Mouse (Mus musculus) CH12.LX (cell line): ENCODE measurements around the gene Lgr4. TPM values are rescaled to one million over a fixed set of nuclear protein-coding genes. Genes with fewer than 3 reads are reported as not detected.

Experiments
- DNase-seq: peaks from one replicate; pipeline ENCODE4 v3.0.0-alpha.2; 2013; ENCODE audit errors: extremely low read depth
- H3K27ac ChIP-seq: 2 replicates; pipeline ENCODE4 v1.5.1; 2012; ENCODE audit warnings: low read depth, mild to moderate bottlenecking, control low read depth, moderate library complexity; ENCODE audit not compliant: insufficient read depth
- H3K27me3 ChIP-seq: replicated peaks from 2 replicates; pipeline ENCODE3; 2012; ENCODE audit warnings: inconsistent platforms
- H3K36me3 ChIP-seq, 2 experiments: replicated peaks in 1 of 2; 2 replicates each; pipeline versions ENCODE3 to v1.6.1; 2012; ENCODE audit warnings: inconsistent platforms in 1 of 2, low read length in 1 of 2, mild to moderate bottlenecking in 1 of 2, mixed read lengths in 1 of 2, moderate library complexity in 1 of 2; ENCODE audit not compliant: control insufficient read depth in 1 of 2, insufficient read depth in 1 of 2
- H3K4me1 ChIP-seq, 2 experiments: 2 replicates each; pipeline ENCODE4 v1.6.1; 2012; ENCODE audit warnings: inconsistent platforms in 1 of 2, moderate library complexity in 1 of 2; ENCODE audit not compliant: insufficient read depth in 2 of 2, control insufficient read depth in 1 of 2
- H3K4me2 ChIP-seq: 2 replicates; pipeline ENCODE4 v1.6.1; 2012; ENCODE audit warnings: low read depth, mild to moderate bottlenecking, control low read depth; ENCODE audit not compliant: poor library complexity, insufficient read depth, severe bottlenecking
- H3K4me3 ChIP-seq, 3 experiments: fragments of 150-350 bp in 1 of 3; sonication (generic) in 1 of 3; replicated peaks in 1 of 3; 2 replicates each; pipeline versions ENCODE3 to v1.5.1; 2011 to 2012; ENCODE audit warnings: low read depth in 2 of 3, low read length in 2 of 3, mild to moderate bottlenecking in 2 of 3, moderate library complexity in 2 of 3, control low read depth in 1 of 3, improper control_type of control experiment in 1 of 3, inconsistent platforms in 1 of 3, mixed read lengths in 1 of 3; ENCODE audit not compliant: poor library complexity in 1 of 3
- H3K79me2 ChIP-seq: replicated peaks from 2 replicates; pipeline ENCODE4 v1.6.1; 2012; ENCODE audit warnings: mild to moderate bottlenecking, moderate library complexity; ENCODE audit not compliant: control insufficient read depth, poor library complexity, insufficient read depth, severe bottlenecking; ENCODE audit errors: extremely low read depth
- H3K9ac ChIP-seq: 2 replicates; pipeline ENCODE4 v1.6.1; 2012; ENCODE audit warnings: low read depth, mild to moderate bottlenecking, control low read depth, moderate library complexity; ENCODE audit not compliant: insufficient read depth
- H3K9me3 ChIP-seq: replicated peaks from 2 replicates; pipeline ENCODE3; 2012; ENCODE audit warnings: low read length, inconsistent platforms, mixed read lengths
- BHLHE40 ChIP-seq: IDR thresholded peaks from 2 replicates; pipeline ENCODE4 v1.6.1; 2011; ENCODE audit warnings: mild to moderate bottlenecking, low read depth, low read length, improper control_type of control experiment
- CHD1 ChIP-seq: IDR thresholded peaks from 2 replicates; pipeline ENCODE4 v1.6.1; 2012; ENCODE audit warnings: low read depth, low read length, improper control_type of control experiment, inconsistent platforms
- CTCF ChIP-seq, 2 experiments: IDR thresholded peaks in 1 of 2; conservative IDR thresholded peaks in 1 of 2; 2 replicates each; pipeline ENCODE4 v1.5.1; 2011 to 2012; ENCODE audit warnings: low read depth in 2 of 2, low read length in 2 of 2, improper control_type of control experiment in 1 of 2, inconsistent platforms in 1 of 2, mild to moderate bottlenecking in 1 of 2, moderate library complexity in 1 of 2
- ELF1 ChIP-seq: IDR thresholded peaks from 2 replicates; pipeline ENCODE4 v1.6.1; 2014; ENCODE audit warnings: low read depth, mild to moderate bottlenecking, inconsistent platforms, low read length, improper control_type of control experiment
- EP300 ChIP-seq: IDR thresholded peaks from 2 replicates; pipeline ENCODE4 v1.6.1; 2011; ENCODE audit warnings: low read length, improper control_type of control experiment
- ETS1 ChIP-seq: conservative IDR thresholded peaks from 2 replicates; pipeline ENCODE4 v1.6.1; 2012; ENCODE audit warnings: low read depth, mild to moderate bottlenecking, inconsistent platforms, low read length, improper control_type of control experiment, moderate library complexity
- JUN ChIP-seq: IDR thresholded peaks from 2 replicates; pipeline ENCODE4 v1.6.1; 2011; ENCODE audit warnings: low read depth, mild to moderate bottlenecking, low read length, improper control_type of control experiment, moderate library complexity; ENCODE audit not compliant: insufficient read depth
- JUND ChIP-seq: conservative IDR thresholded peaks from 2 replicates; pipeline ENCODE4 v1.6.1; 2011; ENCODE audit warnings: low read depth, low read length, improper control_type of control experiment
- KAT2A ChIP-seq: IDR thresholded peaks from 2 replicates; pipeline ENCODE4 v1.6.1; 2012; ENCODE audit warnings: low read length, improper control_type of control experiment, inconsistent platforms; ENCODE audit not compliant: insufficient replicate concordance
- MAZ ChIP-seq: IDR thresholded peaks from 2 replicates; pipeline ENCODE4 v1.6.1; 2012; ENCODE audit warnings: low read depth, mild to moderate bottlenecking, inconsistent platforms, low read length, improper control_type of control experiment, moderate library complexity
- MXI1 ChIP-seq: IDR thresholded peaks from 2 replicates; pipeline ENCODE4 v1.6.1; 2011; ENCODE audit warnings: mild to moderate bottlenecking, low read depth, low read length, improper control_type of control experiment
- MYC ChIP-seq: IDR thresholded peaks from 2 replicates; pipeline ENCODE4 v1.6.1; 2011; ENCODE audit warnings: low read depth, mild to moderate bottlenecking, improper control_type of control experiment, low read length
- NELFE ChIP-seq: IDR thresholded peaks from 2 replicates; pipeline ENCODE4 v1.6.1; 2011; ENCODE audit warnings: low read depth, low read length, improper control_type of control experiment
- POLR2AphosphoS2 ChIP-seq: IDR thresholded peaks from 2 replicates; pipeline ENCODE4 v1.6.1; 2011; ENCODE audit warnings: low read depth, low read length, improper control_type of control experiment
- RAD21 ChIP-seq: IDR thresholded peaks from 2 replicates; pipeline ENCODE4 v1.6.1; 2011; ENCODE audit warnings: low read depth, mild to moderate bottlenecking, low read length, improper control_type of control experiment, moderate library complexity
- RCOR1 ChIP-seq: conservative IDR thresholded peaks from 2 replicates; pipeline ENCODE4 v1.6.1; 2012; ENCODE audit warnings: low read depth, mild to moderate bottlenecking, inconsistent platforms, low read length, improper control_type of control experiment
- SIN3A ChIP-seq: IDR thresholded peaks from 2 replicates; pipeline ENCODE4 v1.6.1; 2012; ENCODE audit warnings: low read length, improper control_type of control experiment, inconsistent platforms
- SMC3 ChIP-seq: IDR thresholded peaks from 2 replicates; pipeline ENCODE4 v1.6.1; 2011; ENCODE audit warnings: low read depth, low read length, improper control_type of control experiment
- TBP ChIP-seq: conservative IDR thresholded peaks from 2 replicates; pipeline ENCODE4 v1.6.1; 2011; ENCODE audit warnings: low read depth, low read length, improper control_type of control experiment
- TCF12 ChIP-seq: IDR thresholded peaks from 2 replicates; pipeline ENCODE4 v1.6.1; 2014; ENCODE audit warnings: low read depth, mild to moderate bottlenecking, inconsistent platforms, low read length, improper control_type of control experiment
- USF2 ChIP-seq: conservative IDR thresholded peaks from 2 replicates; pipeline ENCODE4 v1.6.1; 2011; ENCODE audit warnings: low read depth, low read length, improper control_type of control experiment
- ZC3H11A ChIP-seq: IDR thresholded peaks from 2 replicates; pipeline ENCODE4 v1.6.1; 2012; ENCODE audit warnings: low read depth, mild to moderate bottlenecking, inconsistent platforms, low read length, improper control_type of control experiment
- ZKSCAN1 ChIP-seq: IDR thresholded peaks from 2 replicates; pipeline ENCODE4 v1.6.1; 2012; ENCODE audit warnings: low read depth, inconsistent platforms, low read length, improper control_type of control experiment, borderline replicate concordance
- ZNF384 ChIP-seq: IDR thresholded peaks from 2 replicates; pipeline ENCODE4 v1.6.1; 2012; ENCODE audit warnings: low read depth, low read length, improper control_type of control experiment, inconsistent platforms
- dilution Hi-C: fragments of 300-500 bp; cut with MboI; formaldehyde crosslinking; loops from 2 replicates; pipeline ENCODE4 v1.14.3; 2020; ENCODE audit warnings: low sequenced_read_pairs; ENCODE audit not compliant: extremely low pct_unique_long_range_greater_than_20kb, extremely low pct_ligation_motif_present
- in situ Hi-C: fragments of 300-500 bp; cut with MboI; formaldehyde crosslinking; loops from 3 replicates; pipeline ENCODE4 v1.14.3; 2019; ENCODE audit warnings: low sequenced_read_pairs, low pct_ligation_motif_present, low pct_unique_long_range_greater_than_20kb, mixed read lengths
- polyA plus RNA-seq: library from polyadenylated mRNA; unstranded; fragments of >175 nt; gene quantifications from 2 replicates; pipeline ENCODE4 v1.2.1, GENCODE M21; 2012; ENCODE audit warnings: low read depth; ENCODE audit not compliant: insufficient read length
- total RNA-seq, 2 experiments: library from RNA; depleted of rRNA; stranded (reverse); fragments of 300-350 nt in 1 of 2; fragments of >200 nt in 1 of 2; gene quantifications; 2 replicates each; pipeline ENCODE4 v1.2.3; 2012 to 2014

Gene Lgr4
- total and polyA plus RNA-seq, 3 experiments, result 6.1 to 11.4 (median 6.9) TPM

DNA sequence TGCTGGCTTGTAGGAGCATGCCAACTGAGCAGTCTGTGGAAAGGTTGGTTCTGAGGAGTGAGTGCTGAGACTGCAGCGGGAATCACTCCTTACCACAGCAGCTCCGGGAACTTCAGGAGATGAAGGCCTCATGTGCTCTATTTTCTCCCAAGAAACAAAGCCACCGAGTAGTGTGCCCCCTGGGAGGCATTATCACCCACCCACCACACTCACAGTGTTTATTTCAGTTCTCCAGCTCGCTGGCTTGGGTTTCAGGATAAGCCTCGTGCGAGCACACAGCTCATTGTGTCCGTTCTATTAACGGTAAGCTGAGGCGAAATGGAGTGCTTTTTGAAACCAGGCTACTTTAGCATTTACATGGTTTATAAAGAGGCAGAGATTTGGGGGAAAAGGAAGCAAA is 68.1 kb downstream of the Lgr4 start:
- no peaks in the 10 kb centered on the region for H3K9me3 ChIP-seq
- no peaks in the 10 kb centered on the region for H3K79me2 ChIP-seq
- H3K4me3 ChIP-seq, result no peak overlapping the region
- DNase-seq, result no peak
- no peak overlapping the region for H3K4me2 ChIP-seq
- no peaks in the 10 kb centered on the region for H3K27me3 ChIP-seq
- peaks cover 7 to 16% of the 10 kb centered on the region in 2 experiments; a peak in 3 of 4 replicates for H3K4me1 ChIP-seq
- dilution Hi-C loops (no loop called here), in situ Hi-C loops (no loop called here)
- H3K36me3 ChIP-seq, result peaks cover 0 to 18% of the 10 kb centered on the region in 2 experiments
- TF ChIP-seq NELFE, result no peak
- TF ChIP-seq ZNF384, result no peak
- no peak for TF ChIP-seq JUND
- TF ChIP-seq ZKSCAN1, result no peak
- TF ChIP-seq ELF1, result no peak
- TF ChIP-seq POLR2AphosphoS2, result no peak
- no peak for TF ChIP-seq CTCF (conservative IDR thresholded peaks at IDR 0.05 in 1 of 2, IDR thresholded peaks at IDR 0.05 in 1 of 2; ENCODE audit: low read depth in 2 of 2, low read length in 2 of 2)
- TF ChIP-seq USF2, result no peak
- TF ChIP-seq ZC3H11A, result no peak
- no peak for TF ChIP-seq JUN
- no peak for TF ChIP-seq MAZ
- TF ChIP-seq RCOR1, result no peak
- TF ChIP-seq TBP, result no peak
- TF ChIP-seq EP300, result no peak
- TF ChIP-seq ETS1, result no peak
- no peak for TF ChIP-seq MYC
- TF ChIP-seq RAD21, result no peak
- no peak for TF ChIP-seq SMC3
- no peak for TF ChIP-seq BHLHE40
- no peak for TF ChIP-seq SIN3A
- no peak overlapping the region for H3K27ac ChIP-seq
- H3K9ac ChIP-seq, result no peak overlapping the region

DNA sequence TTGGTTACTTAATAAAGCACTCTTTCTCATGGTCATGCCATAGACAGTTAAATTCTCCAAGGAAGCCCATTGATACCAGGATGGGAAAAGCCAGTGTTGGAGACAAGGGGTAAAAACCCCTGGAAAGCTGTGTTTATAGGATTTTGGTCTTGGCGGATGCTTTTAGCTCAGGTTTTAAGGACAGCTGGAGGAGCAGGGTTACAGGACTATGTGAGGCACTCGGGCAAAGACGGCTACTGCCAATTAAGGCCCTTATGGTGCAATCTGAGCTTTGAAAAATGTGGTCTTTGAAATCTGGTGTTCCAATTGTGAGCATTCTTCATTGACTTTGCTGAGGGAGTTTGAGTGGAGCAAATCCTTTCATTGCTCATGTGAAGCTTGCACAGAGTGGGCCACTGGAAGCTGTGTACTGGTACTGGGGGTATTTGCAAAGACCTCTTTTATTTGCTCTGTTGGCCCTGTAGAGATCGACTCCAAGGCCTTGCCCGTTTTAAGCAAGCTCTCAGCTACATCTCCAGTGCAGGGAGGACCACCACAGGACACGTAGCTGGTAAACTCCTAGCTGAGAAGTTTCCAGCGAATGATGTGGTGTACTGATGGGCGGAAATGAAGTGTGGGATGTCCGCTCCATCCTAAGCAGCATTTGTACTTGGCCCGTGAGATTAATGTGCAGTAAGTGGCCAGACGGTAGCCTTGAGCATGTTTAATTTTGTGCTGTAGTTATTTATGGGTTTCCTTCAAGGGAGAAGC is 68.8 kb downstream of the Lgr4 start:
- Histone ChIP-seq H3K4me2 (no peak overlapping the region), H3K4me3 (no peak overlapping the region), H3K9me3 (no peaks in the 10 kb centered on the region), H3K27ac (no peak overlapping the region), H3K27me3 (no peaks in the 10 kb centered on the region), H3K79me2 (no peaks in the 10 kb centered on the region), H3K36me3 (peaks cover 0 to 18% of the 10 kb centered on the region in 2 experiments), H3K9ac (no peak overlapping the region), H3K4me1 (peaks cover 7 to 16% of the 10 kb centered on the region in 2 experiments; a peak in 3 of 4 replicates)
- TF ChIP-seq RCOR1 (no peak), MXI1 (no peak), CHD1 (no peak), TCF12 (no peak), BHLHE40 (no peak), NELFE (no peak), KAT2A (no peak), EP300 (no peak), USF2 (no peak)
- dilution Hi-C loops, result no loop called here
- in situ Hi-C loops, result no loop called here
- DNase-seq, result no peak
